Mouse (Mus musculus): ENCODE results near the gene Nostrin. TPM values are rescaled to one million over a fixed set of nuclear protein-coding genes. Genes with fewer than 3 reads are reported as not detected.

Nostrin gene
- total and polyA plus RNA-seq, 3 experiments = 0.47 TPM; not detected in 2

GRCm38 (mm10) chr2:69191059-69191458 lies 55.5 kb downstream of the Nostrin start:
- DNase-seq (ENCODE audit: low read depth, low spot score) = peak; percentile 46
- no peak overlapping the region for H3K9ac ChIP-seq (ENCODE audit: control insufficient read depth, low read depth, low read length, poor library complexity, severe bottlenecking)
- no peaks in the 10 kb centered on the region for H3K9me3 ChIP-seq (replicated peaks; ENCODE audit: insufficient read depth, low read length)
- no peak overlapping the region for H3K27ac ChIP-seq (ENCODE audit: control insufficient read depth, low read depth, low read length)
- TF ChIP-seq TCF12 (IDR thresholded peaks at IDR 0.05; ENCODE audit: low read depth, low read length) (peak; percentile 31; the same call in 1 of the 2 replicates), EP300 (IDR thresholded peaks at IDR 0.05; ENCODE audit: low read depth in 1 of 2, low read length in 2 of 2) (peak in 1 of 2 experiments; percentile 57; a peak in 2 of 4 replicates), RAD21 (IDR thresholded peaks at IDR 0.05; ENCODE audit: low read depth, low read length) (no peak), TAL1 (IDR thresholded peaks at IDR 0.05; ENCODE audit: low read length) (0 out of 2 replicates have a peak, but pooled peaks have one; percentile 10), GATA1 (IDR thresholded peaks at IDR 0.05; ENCODE audit: low read depth, low read length) (peak; percentile 43)
- H3K79me2 ChIP-seq (ENCODE audit: control insufficient read depth, insufficient read depth, low read length, poor library complexity) = no peaks in the 10 kb centered on the region
- peaks cover 4 to 10% of the 10 kb centered on the region in 2 experiments; a peak in 3 of 4 replicates for H3K36me3 ChIP-seq (ENCODE audit: control insufficient read depth in 1 of 2, insufficient read depth in 2 of 2, low read length in 2 of 2)
- H3K27me3 ChIP-seq (ENCODE audit: control insufficient read depth in 1 of 2, insufficient read depth in 2 of 2, low read length in 2 of 2) = no peaks in the 10 kb centered on the region
- no peak overlapping the region for H3K4me3 ChIP-seq (ENCODE audit: control insufficient read depth in 1 of 2, insufficient read depth in 1 of 2, low read depth in 2 of 2, low read length in 2 of 2)
- H3K4me1 ChIP-seq (ENCODE audit: control insufficient read depth in 1 of 2, insufficient read depth in 2 of 2, low read length in 2 of 2) = peaks cover 0 to 2% of the 10 kb centered on the region in 2 experiments; a peak in 3 of 4 replicates

- Histone ChIP-seq H3K27me3 (ENCODE audit: control insufficient read depth in 1 of 2, insufficient read depth in 2 of 2, low read length in 2 of 2) (no peaks in the 10 kb centered on the region), H3K36me3 (ENCODE audit: control insufficient read depth in 1 of 2, insufficient read depth in 2 of 2, low read length in 2 of 2) (peaks cover 4 to 12% of the 10 kb centered on the region in 2 experiments; a peak in 3 of 4 replicates), H3K9ac (ENCODE audit: control insufficient read depth, low read depth, low read length, poor library complexity, severe bottlenecking) (no peak overlapping the region), H3K4me1 (ENCODE audit: control insufficient read depth in 1 of 2, insufficient read depth in 2 of 2, low read length in 2 of 2) (peaks cover 0 to 2% of the 10 kb centered on the region in 2 experiments; a peak in 2 of 4 replicates), H3K79me2 (ENCODE audit: control insufficient read depth, insufficient read depth, low read length, poor library complexity) (no peaks in the 10 kb centered on the region), H3K4me3 (ENCODE audit: control insufficient read depth in 1 of 2, insufficient read depth in 1 of 2, low read depth in 2 of 2, low read length in 2 of 2) (no peak overlapping the region), H3K27ac (ENCODE audit: control insufficient read depth, low read depth, low read length) (no peak overlapping the region), H3K9me3 (replicated peaks; ENCODE audit: insufficient read depth, low read length) (no peaks in the 10 kb centered on the region)
- peak; percentile 6 for DNase-seq (ENCODE audit: low read depth, low spot score)
- TF ChIP-seq RCOR1 (IDR thresholded peaks at IDR 0.05; ENCODE audit: low read depth, low read length) (no peak), CTCF (IDR thresholded peaks at IDR 0.05 in 2 of 3, conservative IDR thresholded peaks at IDR 0.05 in 1 of 3; ENCODE audit: control insufficient read depth in 1 of 3, insufficient read depth in 1 of 3, low read depth in 2 of 3, low read length in 3 of 3, poor library complexity in 1 of 3, severe bottlenecking in 1 of 3) (no peak), SIN3A (IDR thresholded peaks at IDR 0.05; ENCODE audit: low read length) (no peak), TCF12 (IDR thresholded peaks at IDR 0.05; ENCODE audit: low read depth, low read length) (no peak), POLR2AphosphoS5 (IDR thresholded peaks at IDR 0.05; ENCODE audit: borderline replicate concordance, low read depth, low read length) (no peak), MXI1 (IDR thresholded peaks at IDR 0.05; ENCODE audit: low read depth, low read length) (no peak)
These were observed 58.0 kb downstream of the Nostrin start for GRCm38 (mm10) chr2:69193555-69193954.

- H3K9ac ChIP-seq (ENCODE audit: control insufficient read depth, low read depth, low read length, poor library complexity, severe bottlenecking) = peak overlapping the region; percentile 90
- H3K27ac ChIP-seq (ENCODE audit: control insufficient read depth, low read depth, low read length) = no peak overlapping the region
- H3K9me3 ChIP-seq (replicated peaks; ENCODE audit: insufficient read depth, low read length) = no peaks in the 10 kb centered on the region
- no peaks in the 10 kb centered on the region for H3K27me3 ChIP-seq (ENCODE audit: control insufficient read depth in 1 of 2, insufficient read depth in 2 of 2, low read length in 2 of 2)
- TF ChIP-seq NELFE (IDR thresholded peaks at IDR 0.05; ENCODE audit: low read depth, low read length) = no peak
- no peak for TF ChIP-seq GATA1 (IDR thresholded peaks at IDR 0.05; ENCODE audit: low read depth, low read length)
- TF ChIP-seq CTCF (IDR thresholded peaks at IDR 0.05 in 2 of 3, conservative IDR thresholded peaks at IDR 0.05 in 1 of 3; ENCODE audit: control insufficient read depth in 1 of 3, insufficient read depth in 1 of 3, low read depth in 2 of 3, low read length in 3 of 3, poor library complexity in 1 of 3, severe bottlenecking in 1 of 3) = no peak
- TF ChIP-seq MAX (IDR thresholded peaks at IDR 0.05; ENCODE audit: low read length) = no peak
- no peak for TF ChIP-seq JUND (IDR thresholded peaks at IDR 0.05; ENCODE audit: low read depth, low read length)
- TF ChIP-seq ZKSCAN1 (IDR thresholded peaks at IDR 0.05; ENCODE audit: low read depth, low read length) = no peak
- TF ChIP-seq USF2 (IDR thresholded peaks at IDR 0.05; ENCODE audit: borderline replicate concordance in 1 of 2, insufficient read depth in 1 of 2, low read depth in 1 of 2, low read length in 2 of 2) = no peak
- peaks cover 5 to 6% of the 10 kb centered on the region in 2 experiments; a peak in 3 of 4 replicates for H3K36me3 ChIP-seq (ENCODE audit: control insufficient read depth in 1 of 2, insufficient read depth in 2 of 2, low read length in 2 of 2)
- peak overlapping the region; percentile 69 to 80 for H3K4me3 ChIP-seq (ENCODE audit: control insufficient read depth in 1 of 2, insufficient read depth in 1 of 2, low read depth in 2 of 2, low read length in 2 of 2)
- H3K79me2 ChIP-seq (ENCODE audit: control insufficient read depth, insufficient read depth, low read length, poor library complexity) = peaks cover 5% of the 10 kb centered on the region; the same call in 1 of the 2 replicates
- H3K4me1 ChIP-seq (ENCODE audit: control insufficient read depth in 1 of 2, insufficient read depth in 2 of 2, low read length in 2 of 2) = 0 out of 4 replicates have a peak, but pooled peaks cover 0 to 2% of the 10 kb centered on the region in 2 experiments
- DNase-seq (ENCODE audit: low read depth, low spot score) = no peak
These were observed 69.6 kb downstream of the Nostrin start for GRCm38 (mm10) chr2:69205185-69205584.
